Mouse (Mus musculus) cerebellum, adult 9-10 months (tissue): ENCODE results near the gene Sirpa.

ENCODE experiments used
- DNase-seq: peaks from one replicate; pipeline ENCODE4 v3.0.0; 2022

Sirpa gene

DNA sequence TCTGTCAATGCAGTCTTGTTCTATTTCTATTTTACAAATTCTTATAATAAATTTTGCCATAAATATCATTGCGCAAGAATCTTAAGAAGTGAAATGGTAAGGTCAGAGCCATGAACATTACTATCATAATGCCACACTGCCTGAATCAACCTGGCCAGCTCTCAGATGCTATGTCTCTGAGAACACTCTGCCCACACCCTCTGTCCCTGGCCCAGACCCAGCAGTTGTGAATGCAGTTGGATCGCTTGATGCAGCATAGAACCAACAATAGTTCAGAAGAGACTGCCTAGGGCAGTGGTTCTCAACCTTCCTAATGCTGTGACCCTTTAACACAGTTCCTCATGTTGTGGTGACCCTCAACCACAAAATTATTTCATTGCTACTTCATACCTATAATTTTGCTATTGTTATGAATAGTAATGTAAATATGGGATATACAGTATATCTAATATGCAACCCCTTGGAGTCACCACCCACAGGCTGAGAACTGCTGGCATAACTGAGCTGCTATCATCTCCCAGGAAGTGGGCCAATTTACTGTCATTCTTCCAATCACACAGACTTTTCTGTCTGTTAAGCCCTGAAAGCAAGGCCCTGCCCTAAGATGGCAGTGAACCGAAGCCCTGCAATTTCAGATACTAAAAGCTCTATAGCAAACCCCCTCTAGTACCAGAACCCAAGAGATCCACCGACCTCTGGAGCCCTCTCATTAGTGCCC, 61.8 kb downstream of the Sirpa start:
- DNase-seq: no peak

DNA sequence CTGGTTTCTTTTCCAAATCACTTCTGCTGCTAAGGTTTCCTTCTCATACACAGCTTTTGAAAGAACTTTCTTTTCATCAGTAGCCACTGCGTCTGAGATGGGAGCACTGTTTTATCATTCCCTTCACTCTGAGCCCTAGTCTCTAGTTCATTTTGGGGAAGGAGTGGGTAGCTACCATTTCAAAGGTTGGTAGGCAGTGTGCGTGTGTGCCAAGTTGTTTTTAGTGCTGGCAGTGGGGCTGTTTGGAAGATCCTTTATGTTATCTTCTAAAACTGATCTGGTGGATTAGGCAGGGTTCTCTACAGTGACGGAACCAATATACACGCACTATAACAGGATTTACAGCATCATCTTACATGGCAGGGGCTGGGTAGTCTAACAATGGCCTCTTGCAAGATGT, 62.4 kb downstream of the Sirpa start:
- no peak for DNase-seq

DNA sequence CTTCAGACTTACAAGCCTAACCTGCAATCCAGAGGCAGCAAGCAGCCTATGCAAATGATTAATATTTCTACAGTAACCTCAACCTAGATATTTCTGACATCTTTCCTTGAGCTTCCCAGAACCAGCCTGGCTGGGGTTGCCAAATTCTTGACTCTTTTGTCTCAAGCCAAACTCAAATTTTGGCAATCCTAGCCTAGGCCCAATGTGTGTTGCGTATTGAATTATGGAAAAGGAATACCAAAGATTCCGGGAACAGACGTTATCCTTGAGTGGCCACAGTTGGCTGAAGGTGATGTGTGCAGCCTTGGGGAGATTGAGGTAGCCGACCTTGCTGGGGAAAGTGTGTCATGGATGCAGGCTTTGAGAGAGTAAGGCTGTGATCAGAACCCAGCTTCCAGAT, 66.2 kb downstream of the Sirpa start:
- no peak for DNase-seq

DNA sequence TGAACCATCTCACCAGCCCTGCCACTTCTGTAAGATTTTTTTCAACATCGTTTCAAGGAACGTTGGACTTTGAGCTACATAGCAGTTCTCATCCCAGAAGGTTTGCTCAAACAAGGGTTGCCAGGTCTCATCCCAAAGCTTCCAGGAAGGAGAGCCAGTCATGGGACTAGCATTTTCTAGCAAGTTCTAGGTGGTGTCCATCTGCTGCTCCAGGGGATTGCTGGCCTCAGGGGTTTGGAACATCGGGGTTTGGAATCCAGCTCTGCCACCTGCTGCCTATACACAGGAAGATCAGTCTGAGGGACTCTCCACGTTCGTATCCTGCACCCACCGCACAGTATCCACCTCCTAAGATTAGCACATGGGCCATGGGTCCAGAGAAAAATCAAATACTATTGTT, 67.4 kb downstream of the Sirpa start:
- peak; percentile 53 for DNase-seq

DNA sequence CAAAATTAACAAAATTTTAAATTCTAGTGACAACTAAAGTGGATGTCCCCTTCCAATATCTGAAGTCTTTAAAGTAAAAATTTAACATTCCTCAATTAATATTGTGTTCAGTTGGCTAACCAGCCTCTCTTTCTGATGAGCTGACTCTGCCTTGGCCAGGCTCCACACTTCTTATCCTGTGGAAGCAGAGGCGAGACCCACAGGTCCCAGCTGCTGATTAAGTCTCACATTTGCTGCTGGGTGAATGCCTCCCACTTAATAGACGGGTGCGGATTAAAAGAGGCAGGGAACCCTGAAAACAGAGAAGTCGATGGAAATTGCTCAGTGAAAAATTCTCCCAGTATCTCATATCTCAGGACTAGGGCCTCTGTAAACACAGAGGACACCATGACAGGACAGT, 69.8 kb downstream of the Sirpa start:
- DNase-seq: no peak

DNA sequence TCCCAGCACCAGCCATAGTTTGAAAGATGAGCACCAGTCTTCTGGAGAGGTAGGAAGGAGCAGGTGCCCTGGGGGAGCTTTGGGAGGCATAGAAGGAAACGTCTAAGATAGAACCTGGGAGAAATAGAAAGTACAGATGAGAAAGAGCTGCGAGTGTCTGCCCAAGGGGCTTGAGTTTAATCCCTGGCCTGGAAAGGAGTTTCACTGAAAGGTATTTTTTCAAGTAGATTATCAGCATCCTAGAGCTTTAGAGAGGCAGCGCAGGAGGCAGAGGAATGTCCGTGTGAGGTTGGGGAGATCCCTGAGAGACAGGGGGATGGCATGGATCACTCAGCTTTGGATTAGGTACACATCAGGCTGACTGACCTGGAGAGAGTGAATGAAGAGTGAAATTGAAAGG, 79.3 kb downstream of the Sirpa start:
- DNase-seq: no peak

DNA sequence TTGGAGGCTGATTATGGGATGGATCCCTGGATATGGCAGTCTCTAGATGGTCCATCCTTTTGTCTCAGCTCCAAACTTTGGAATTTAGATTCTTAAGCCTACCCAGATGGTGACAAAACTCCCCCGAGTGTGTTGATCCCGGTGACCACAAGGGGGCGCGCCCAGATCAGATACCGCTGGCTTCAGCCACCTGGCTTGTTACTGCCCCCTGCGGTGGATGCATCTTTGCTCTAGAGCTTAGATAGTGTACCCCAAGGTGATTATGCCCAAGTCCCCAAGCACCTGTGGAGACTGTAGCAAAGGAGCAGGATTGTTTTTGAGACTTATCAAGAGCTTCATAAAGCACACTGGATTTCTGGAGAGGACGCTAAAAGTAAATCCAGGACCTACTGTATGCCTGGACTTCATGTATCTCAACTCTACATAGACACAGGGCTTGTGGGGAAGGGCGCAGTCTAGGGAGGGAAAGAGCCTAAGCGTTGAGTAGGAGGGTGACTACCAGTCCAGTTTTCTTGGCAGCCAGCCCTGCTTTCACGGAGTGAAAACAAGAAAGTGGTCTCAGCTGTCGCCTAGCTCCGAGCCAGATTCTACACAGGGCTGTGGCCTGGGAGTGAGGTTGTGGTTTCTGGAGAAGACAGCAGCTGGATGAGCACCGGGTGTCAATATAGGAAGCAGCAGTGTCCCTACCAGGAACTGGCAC, 82.5 kb downstream of the Sirpa start:
- DNase-seq: peak; percentile 83

DNA sequence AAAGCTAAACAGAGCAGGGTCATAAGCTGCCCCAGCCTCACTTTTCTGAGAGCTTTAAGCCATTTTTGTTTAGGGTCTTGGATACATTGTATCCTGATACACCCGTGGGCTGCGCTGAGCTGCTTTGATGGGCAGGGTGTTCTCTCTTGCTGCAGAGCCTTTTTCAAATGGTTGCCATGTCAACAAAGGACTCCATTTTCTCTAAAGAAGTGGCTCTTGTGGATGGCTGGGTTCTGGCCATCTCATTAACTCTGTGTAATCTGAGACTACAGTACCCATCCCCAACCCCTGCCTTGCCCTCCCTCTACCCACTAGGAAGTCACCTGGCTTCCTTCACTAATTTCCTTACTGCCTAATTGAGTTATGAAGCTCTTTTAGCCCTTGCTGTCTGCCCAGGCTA, 85.0 kb downstream of the Sirpa start:
- DNase-seq: no peak

DNA sequence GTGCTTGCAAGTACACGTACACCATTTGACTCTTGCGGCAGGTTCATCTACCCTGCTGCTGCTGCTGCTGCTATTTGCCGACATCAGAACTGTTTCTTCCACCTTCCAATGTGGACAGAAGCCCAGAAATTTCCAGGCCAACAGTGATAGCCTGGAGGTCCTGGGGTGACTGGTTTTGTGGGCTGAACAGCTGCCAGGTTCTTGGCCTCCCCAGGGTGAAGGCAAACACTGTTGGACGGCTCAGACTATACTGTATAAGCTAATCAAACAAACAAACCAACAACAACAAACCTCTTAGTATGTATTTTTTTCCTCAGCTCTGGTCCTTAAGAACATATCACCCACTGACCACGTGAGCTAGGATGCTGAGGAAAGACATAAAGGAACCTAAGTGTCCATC, 86.4 kb downstream of the Sirpa start:
- no peak for DNase-seq

DNA sequence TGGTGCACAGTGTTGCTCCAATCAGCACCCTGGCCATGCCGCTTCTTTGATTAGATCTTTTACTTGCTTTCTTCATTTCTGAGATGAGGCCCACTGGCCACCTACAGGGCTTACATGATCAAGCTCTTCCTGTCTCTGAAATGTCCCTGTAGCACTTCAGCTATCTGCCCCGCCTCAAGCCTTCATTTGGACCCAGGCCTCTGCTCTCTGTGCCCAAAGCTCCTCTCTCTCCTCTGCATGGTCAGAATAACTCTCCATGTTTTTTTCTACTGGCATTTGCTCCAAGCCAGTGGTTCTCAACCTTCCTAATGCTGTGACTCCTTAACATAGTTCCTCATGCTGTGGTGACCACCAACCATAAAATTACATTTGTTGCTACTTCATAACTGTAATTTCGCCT, 87.6 kb downstream of the Sirpa start:
- DNase-seq: no peak
